Mouse (Mus musculus): ENCODE measurements around the gene Gm47189.
"Not testable (repeated sequence)": the region's sequence is repeated elsewhere in the genome, so short reads cannot be mapped to it uniquely, and the experiment has no call there.

The Gm47189 gene

DNA sequence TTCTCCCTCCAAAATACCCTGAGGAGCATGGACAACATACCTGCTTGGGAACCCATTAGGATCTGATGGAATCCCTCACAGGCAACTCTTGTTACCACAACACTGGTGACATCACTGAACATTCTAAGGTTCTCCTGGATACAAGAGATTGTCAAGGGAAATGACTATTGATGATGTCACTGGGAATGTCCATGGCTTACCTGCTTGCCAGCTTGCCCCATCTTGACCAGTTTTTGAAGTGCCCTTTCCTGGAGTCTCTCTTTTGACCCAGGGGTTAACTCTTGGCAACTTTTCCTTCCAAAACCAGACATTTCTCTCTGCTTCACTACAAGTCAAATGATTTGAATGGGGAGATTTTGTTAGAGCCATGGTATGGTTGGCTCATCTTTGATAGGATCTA is at the start of gene Gm47189:
TSS of gene Gm47189 (minus strand) at position 101 of the 400 bp plus-strand sequence.
- not testable (repeated sequence) for ATAC-seq (ENCODE audit: low TSS enrichment)

DNA sequence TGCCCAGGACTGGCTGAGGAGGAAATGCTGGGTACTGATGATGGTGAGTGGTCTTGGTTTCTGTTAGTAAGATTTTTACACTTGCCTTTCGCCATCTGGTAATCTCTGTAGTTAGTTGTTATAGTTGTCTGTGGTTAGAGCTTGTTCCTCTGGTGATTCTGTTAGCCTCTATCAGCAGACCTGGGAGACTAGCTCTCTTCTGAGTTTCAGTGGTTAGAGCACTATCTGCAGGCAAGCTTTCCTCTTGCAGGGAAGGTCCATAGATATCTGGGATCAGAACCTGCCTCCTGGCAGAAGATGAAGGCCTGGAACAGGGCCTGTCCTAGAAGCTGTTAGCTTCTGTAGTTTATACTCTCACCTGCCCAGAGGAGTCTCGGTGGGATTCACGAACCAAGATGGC is 16.3 kb downstream of the Gm47189 start:
- ATAC-seq (ENCODE audit: low TSS enrichment) = not testable (repeated sequence)

DNA sequence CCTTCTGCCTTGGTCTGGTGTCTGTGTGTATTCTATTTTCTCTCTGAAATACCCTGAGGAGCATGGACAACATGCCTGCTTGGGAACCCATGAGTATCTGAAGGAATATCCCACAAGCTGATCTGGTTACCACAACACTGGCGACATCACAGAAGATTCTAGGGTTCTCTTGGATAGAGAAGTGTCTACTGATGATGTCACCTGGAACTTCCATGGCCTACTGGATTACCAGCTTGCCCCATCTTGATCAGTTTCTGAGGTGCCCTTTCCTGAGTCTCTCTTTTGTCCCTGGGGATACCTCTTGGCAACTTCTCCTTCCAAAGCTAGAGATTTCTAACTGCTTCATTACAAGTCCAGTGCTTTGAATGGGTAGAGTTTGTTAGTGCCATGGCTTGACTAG is 21.7 kb downstream of the Gm47189 start, which contains the start of gene Gm7929:
TSS of gene Gm7929 (minus strand) at position 101 of the 400 bp plus-strand sequence.
- ATAC-seq (ENCODE audit: low TSS enrichment) = not testable (repeated sequence)

DNA sequence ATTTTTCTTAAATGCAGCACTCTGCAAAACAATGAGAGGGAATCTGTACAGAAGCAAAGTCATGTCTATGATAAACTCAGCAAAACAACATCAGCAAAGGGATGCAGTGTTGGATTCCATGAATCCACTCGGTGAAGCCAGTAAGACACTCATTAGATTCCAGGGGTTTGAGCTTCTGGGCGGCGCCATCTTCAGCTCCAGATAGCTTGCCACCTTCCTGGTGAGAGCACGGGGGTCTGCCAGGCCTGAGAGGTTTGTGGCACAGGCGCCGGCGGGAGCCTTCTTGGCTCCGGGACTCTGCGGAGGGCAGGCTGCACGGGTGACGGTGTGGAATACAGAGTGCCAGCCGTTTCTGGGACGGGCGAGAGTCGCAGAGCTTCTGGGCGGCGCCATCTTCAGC is 48.8 kb downstream of the Gm47189 start:
- not testable (repeated sequence) for ATAC-seq (ENCODE audit: low TSS enrichment)

DNA sequence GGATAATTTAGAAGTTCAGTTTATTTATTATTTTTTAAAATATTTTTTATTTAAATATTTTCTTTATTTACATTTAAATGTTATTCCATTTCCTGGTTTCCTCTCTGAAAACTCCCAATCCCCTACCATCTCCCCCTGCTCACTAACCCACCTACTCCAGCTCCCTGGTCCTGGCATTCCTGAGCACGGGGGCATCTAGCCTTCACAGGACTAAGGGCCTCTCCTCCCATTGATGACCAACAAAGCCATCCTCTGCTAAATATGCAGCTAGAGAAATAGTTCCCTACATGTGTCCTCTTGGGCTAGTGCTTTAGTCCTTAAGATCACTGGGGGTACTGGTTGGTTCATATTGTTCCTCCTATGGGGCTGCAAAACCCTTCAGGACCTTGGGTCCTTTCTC is 55.1 kb downstream of the Gm47189 start:
- ATAC-seq (ENCODE audit: low TSS enrichment) = not testable (repeated sequence)
